10 mouse cellular contexts compared by ENCODE assay signal in the genomic region with DNA sequence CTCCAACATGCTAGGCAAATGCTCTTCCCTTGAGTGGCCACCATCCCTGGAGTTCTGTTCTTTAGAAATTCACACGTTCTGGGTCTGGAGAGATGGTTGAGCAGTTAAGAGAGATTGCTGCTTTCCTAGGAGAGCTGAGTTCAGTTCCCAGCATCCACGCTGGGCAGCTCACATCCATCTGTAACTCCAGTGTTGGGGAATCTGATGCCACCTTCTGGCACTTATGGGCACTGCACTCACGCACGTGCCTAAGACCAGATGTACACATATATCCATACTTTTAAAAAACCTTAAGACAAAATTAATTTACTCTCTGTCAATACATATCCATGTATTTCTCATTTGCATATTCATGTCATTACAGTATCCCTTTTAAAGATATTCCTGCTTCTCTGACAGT.
A peak's percentile ranks its signal among the peaks of the same experiment; 100 is the strongest.
DNase-seq lines count a peak whose midpoint lies in the region; ATAC-seq and TF ChIP-seq lines count a peak whose summit lies in the region.
"Had no signal": no experiment of that assay in that cellular context is flagged by ENCODE, and none has a peak within 500 bp of the region (broad histone marks: within the 10 kb centered on the region; RNA-seq: fewer than 3 reads in every experiment).

No protein-coding gene starts in this region.

- no peaks in the 10 kb centered on the region for H3K9me3 ChIP-seq in forebrain, postnatal 0 days (ENCODE audit: low read length)
- H3K9me3 ChIP-seq in forebrain, embryonic 14.5 days (replicated peaks; ENCODE audit: control insufficient read depth, low read length), result no peaks in the 10 kb centered on the region
- no peaks in the 10 kb centered on the region for H3K9me3 ChIP-seq in liver, postnatal 0 days (ENCODE audit: low read length)
- H3K9me3 ChIP-seq in liver, embryonic 11.5 days (ENCODE audit: control insufficient read depth, low read length), result no peaks in the 10 kb centered on the region
- no peaks in the 10 kb centered on the region for H3K9me3 ChIP-seq in MEL (replicated peaks; ENCODE audit: insufficient read depth, low read length)
- H3K9me3 ChIP-seq: midbrain, embryonic 15.5 days had no signal

- peak; percentile 5; the same call in 1 of the 2 replicates for TF ChIP-seq RAD21 in MEL (IDR thresholded peaks at IDR 0.05; ENCODE audit: low read depth, low read length)

- TF ChIP-seq POLR2A in MEL (IDR thresholded peaks at IDR 0.05; ENCODE audit: control insufficient read depth in 1 of 2, insufficient read depth in 1 of 2, low read depth in 1 of 2, low read length in 2 of 2, poor library complexity in 1 of 2), result no peak

- no peaks in the 10 kb centered on the region for H3K79me2 ChIP-seq in MEL (ENCODE audit: control insufficient read depth, insufficient read depth, low read length, poor library complexity)

- H3K27ac ChIP-seq in forebrain, postnatal 0 days (ENCODE audit: low read depth, low read length), result no peak overlapping the region
- H3K27ac ChIP-seq in forebrain, embryonic 14.5 days (ENCODE audit: low read depth, low read length), result no peak overlapping the region
- H3K27ac ChIP-seq in liver, postnatal 0 days (ENCODE audit: low read depth), result no peak overlapping the region
- no peak overlapping the region for H3K27ac ChIP-seq in liver, embryonic 11.5 days (ENCODE audit: low read depth, low read length)
- no peak overlapping the region for H3K27ac ChIP-seq in MEL (ENCODE audit: control insufficient read depth, low read depth, low read length)
- H3K27ac ChIP-seq: midbrain, embryonic 15.5 days had no signal

- no peak overlapping the region for H3K4me3 ChIP-seq in forebrain, postnatal 0 days (ENCODE audit: low read depth, low read length)
- no peak overlapping the region for H3K4me3 ChIP-seq in forebrain, embryonic 14.5 days (ENCODE audit: low read depth, low read length)
- H3K4me3 ChIP-seq in liver, postnatal 0 days (ENCODE audit: low read depth, low read length), result no peak overlapping the region
- no peak overlapping the region for H3K4me3 ChIP-seq in liver, embryonic 11.5 days (ENCODE audit: low read depth, low read length)
- no peak overlapping the region for H3K4me3 ChIP-seq in MEL (ENCODE audit: control insufficient read depth in 1 of 2, insufficient read depth in 1 of 2, low read depth in 2 of 2, low read length in 2 of 2)
- H3K4me3 ChIP-seq: midbrain, embryonic 15.5 days had no signal

- H3K36me3 ChIP-seq in forebrain, postnatal 0 days (ENCODE audit: insufficient read depth), result 0 out of 2 replicates have a peak, but pooled peaks cover 2% of the 10 kb centered on the region
- H3K36me3 ChIP-seq in forebrain, embryonic 14.5 days (ENCODE audit: control insufficient read depth, insufficient read depth, low read length), result peaks cover 9% of the 10 kb centered on the region; the same call in 1 of the 2 replicates
- peaks cover 15% of the 10 kb centered on the region for H3K36me3 ChIP-seq in liver, postnatal 0 days (replicated peaks; ENCODE audit: insufficient read depth, low read length)
- peaks cover 4% of the 10 kb centered on the region; the same call in 1 of the 2 replicates for H3K36me3 ChIP-seq in liver, embryonic 11.5 days (ENCODE audit: control insufficient read depth, insufficient read depth, low read length)
- no peaks in the 10 kb centered on the region; a peak in 1 of 4 replicates for H3K36me3 ChIP-seq in MEL (ENCODE audit: control insufficient read depth in 1 of 2, insufficient read depth in 2 of 2, low read length in 2 of 2)
- H3K36me3 ChIP-seq: midbrain, embryonic 15.5 days had no signal

- H3K4me1 ChIP-seq in forebrain, postnatal 0 days (ENCODE audit: insufficient read depth), result peaks cover 8% of the 10 kb centered on the region
- H3K4me1 ChIP-seq in forebrain, embryonic 14.5 days (ENCODE audit: control insufficient read depth, insufficient read depth, low read length), result peaks cover 12% of the 10 kb centered on the region
- H3K4me1 ChIP-seq in liver, postnatal 0 days (ENCODE audit: insufficient read depth), result peaks cover 2% of the 10 kb centered on the region; the same call in 1 of the 2 replicates
- no peaks in the 10 kb centered on the region for H3K4me1 ChIP-seq in liver, embryonic 11.5 days (replicated peaks; ENCODE audit: control insufficient read depth, insufficient read depth, low read length)
- H3K4me1 ChIP-seq in MEL (ENCODE audit: control insufficient read depth in 1 of 2, insufficient read depth in 2 of 2, low read length in 2 of 2), result no peaks in the 10 kb centered on the region

- no peak overlapping the region for H3K4me2 ChIP-seq in forebrain, postnatal 0 days (ENCODE audit: low read depth)
- H3K4me2 ChIP-seq in forebrain, embryonic 14.5 days (ENCODE audit: low read length), result no peak overlapping the region
- no peak overlapping the region for H3K4me2 ChIP-seq in liver, postnatal 0 days (ENCODE audit: low read depth, low read length)
- no peak overlapping the region for H3K4me2 ChIP-seq in liver, embryonic 11.5 days
- H3K4me2 ChIP-seq: midbrain, embryonic 15.5 days had no signal

- no peak for DNase-seq in forebrain, postnatal 0 days
- no peak for DNase-seq in forebrain, embryonic 14.5 days (ENCODE audit: low spot score)
- DNase-seq in liver, postnatal 0 days, result no peak
- no peak for DNase-seq in liver, embryonic 11.5 days (ENCODE audit: low spot score)
- DNase-seq in MEL (ENCODE audit: low read depth, low spot score), result peak; percentile 57
- DNase-seq in induced T-regulatory cell, adult 2 months (ENCODE audit: low read depth), result peak; percentile 44
- DNase-seq in thymus, postnatal 36 days, result no peak
- no peak for DNase-seq in natural killer cell, adult 2 months (ENCODE audit: low spot score in 2 of 2)

- no peaks in the 10 kb centered on the region for H3K27me3 ChIP-seq in forebrain, postnatal 0 days (ENCODE audit: insufficient read depth, low read length)
- H3K27me3 ChIP-seq in forebrain, embryonic 14.5 days (replicated peaks; ENCODE audit: control insufficient read depth, insufficient read depth, low read length), result no peaks in the 10 kb centered on the region
- H3K27me3 ChIP-seq in liver, postnatal 0 days (ENCODE audit: insufficient read depth, low read length), result no peaks in the 10 kb centered on the region
- H3K27me3 ChIP-seq in liver, embryonic 11.5 days (replicated peaks; ENCODE audit: control insufficient read depth, insufficient read depth, low read length), result no peaks in the 10 kb centered on the region
- no peaks in the 10 kb centered on the region for H3K27me3 ChIP-seq in MEL (ENCODE audit: control insufficient read depth in 1 of 2, insufficient read depth in 2 of 2, low read length in 2 of 2)
- H3K27me3 ChIP-seq: midbrain, embryonic 15.5 days had no signal

- no peak overlapping the region for H3K9ac ChIP-seq in forebrain, postnatal 0 days
- H3K9ac ChIP-seq in forebrain, embryonic 14.5 days (ENCODE audit: low read length), result no peak overlapping the region
- no peak overlapping the region for H3K9ac ChIP-seq in liver, postnatal 0 days (replicated peaks)
- H3K9ac ChIP-seq in liver, embryonic 11.5 days (ENCODE audit: low read depth, low read length), result no peak overlapping the region
- H3K9ac ChIP-seq in MEL (ENCODE audit: control insufficient read depth, low read depth, low read length, poor library complexity, severe bottlenecking), result no peak overlapping the region
- H3K9ac ChIP-seq: midbrain, embryonic 15.5 days had no signal

- TF ChIP-seq CTCF in forebrain, postnatal 0 days (IDR thresholded peaks at IDR 0.05; ENCODE audit: low read depth), result peak; percentile 53
- peak; percentile 56 for TF ChIP-seq CTCF in liver, postnatal 0 days (IDR thresholded peaks at IDR 0.05; ENCODE audit: low read depth)
- peak; percentile 57 to 78 (median 58) for TF ChIP-seq CTCF in MEL (IDR thresholded peaks at IDR 0.05 in 2 of 3, conservative IDR thresholded peaks at IDR 0.05 in 1 of 3; ENCODE audit: control insufficient read depth in 1 of 3, insufficient read depth in 1 of 3, low read depth in 2 of 3, low read length in 3 of 3, poor library complexity in 1 of 3, severe bottlenecking in 1 of 3)

- WGBS in forebrain, postnatal 0 days, result 93% methylated on average over 4 of the region's 4 CpGs
- WGBS in forebrain, embryonic 14.5 days, result 94% methylated on average over 4 of the region's 4 CpGs
- 91% methylated on average over 4 of the region's 4 CpGs for WGBS in liver, postnatal 0 days (ENCODE audit: insufficient replicate concordance)
- 87% methylated on average over 4 of the region's 4 CpGs for WGBS in liver, embryonic 11.5 days

- no peak for TF ChIP-seq EP300 in liver, postnatal 0 days (IDR thresholded peaks at IDR 0.05; ENCODE audit: low read depth)
- TF ChIP-seq EP300 in MEL (IDR thresholded peaks at IDR 0.05; ENCODE audit: low read depth in 1 of 2, low read length in 2 of 2), result no peak

- ATAC-seq in forebrain, postnatal 0 days, result no peak
- no peak for ATAC-seq in forebrain, embryonic 14.5 days
- no peak for ATAC-seq in liver, postnatal 0 days
- no peak for ATAC-seq in liver, embryonic 11.5 days (replicated peaks; ENCODE audit: low FRiP score)
- ATAC-seq: inflammation-experienced regulatory T-cells, adult 6 months; midbrain, embryonic 15.5 days had no signal

TF ChIP-seq in MEL, 35 proteins besides CTCF, POLR2A, EP300 and RAD21:
- TF ChIP-seq ETS1 (IDR thresholded peaks at IDR 0.05; ENCODE audit: low read depth, low read length) (no peak), SMC3 (IDR thresholded peaks at IDR 0.05; ENCODE audit: low read depth, low read length) (peak; percentile 44)

Comparison
In these comparisons a context has a peak if more than half of its experiments do, and no peak if none do; other contexts are left out.
1. DNase-seq: peak in MEL (single experiment) and induced T-regulatory cell, adult 2 months (single experiment); none in forebrain, postnatal 0 days (single experiment), forebrain, embryonic 14.5 days (single experiment), liver, postnatal 0 days (single experiment), liver, embryonic 11.5 days (single experiment), thymus, postnatal 36 days (0 of 2) and natural killer cell, adult 2 months (0 of 2).
2. Peak in every context shown above with its lines, with median percentiles within 50 percentile points of each other: CTCF ChIP-seq.